Mouse (Mus musculus) spleen, adult 2 months (tissue): ENCODE results near the gene Fam222a.

Source experiments
- CTCF ChIP-seq: fragments of 200-500 bp; IDR thresholded peaks from 2 replicates; pipeline ENCODE4 v1.5.1; 2011; ENCODE audit warnings: mild to moderate bottlenecking, inconsistent platforms; ENCODE audit not compliant: insufficient read depth, insufficient read length, insufficient replicate concordance; ENCODE audit errors: extremely low read depth
- POLR2A ChIP-seq: fragments of 200-500 bp; IDR thresholded peaks from 2 replicates; pipeline ENCODE4 v1.6.1; 2011; ENCODE audit warnings: low read depth, low read length, inconsistent platforms

DNA sequence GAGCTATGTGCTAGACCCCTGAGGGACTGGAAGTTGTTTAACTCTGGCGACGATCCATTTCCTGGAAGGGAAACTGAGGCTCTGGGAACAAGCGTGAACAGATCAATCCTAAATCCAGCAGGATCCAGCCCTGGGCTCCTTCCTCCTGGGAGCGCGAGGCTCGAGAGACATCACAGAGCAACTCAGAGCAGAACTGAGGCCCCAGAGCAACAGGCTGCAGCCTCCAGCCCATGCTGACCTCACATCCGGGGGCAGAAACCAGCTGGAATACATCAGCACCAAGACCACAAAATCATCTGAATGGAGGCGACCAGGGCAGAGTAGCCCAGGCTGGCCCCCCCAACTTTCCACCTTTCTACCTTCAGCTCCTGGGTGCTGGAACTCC lies 29.8 kb upstream of the Fam222a start:
- TF ChIP-seq CTCF, result no peak
- TF ChIP-seq POLR2A, result no peak
